Mouse (Mus musculus): ENCODE measurements around the gene Maml3. TPM values are rescaled to one million over a fixed set of nuclear protein-coding genes. Genes with fewer than 3 reads are reported as not detected.

Gene Maml3
- total RNA-seq, 1 experiment: 1.2 TPM

- Histone ChIP-seq H3K27ac (ENCODE audit: insufficient read depth, low read depth, low read length, poor library complexity, severe bottlenecking) (no peak overlapping the region), H3K9ac (ENCODE audit: insufficient read depth, low read depth, low read length, poor library complexity, severe bottlenecking) (no peak overlapping the region), H3K9me3 (ENCODE audit: control insufficient read depth, insufficient read depth, low read depth, low read length) (no peaks in the 10 kb centered on the region), H3K4me1 (ENCODE audit: control insufficient read depth in 2 of 2, insufficient read depth in 2 of 2, low read length in 2 of 2, poor library complexity in 1 of 2) (no peaks in the 10 kb centered on the region), H3K4me3 (ENCODE audit: insufficient read depth in 1 of 2, low read depth in 1 of 2, low read length in 2 of 2, poor library complexity in 1 of 2, severe bottlenecking in 1 of 2) (no peak overlapping the region), H3K36me3 (ENCODE audit: control insufficient read depth, insufficient read depth, low read length, poor library complexity, severe bottlenecking) (no peaks in the 10 kb centered on the region)
- DNase-seq (ENCODE audit: low read depth, low spot score): no peak
- in situ Hi-C loops (cut with MboI; ENCODE audit: low sequenced_read_pairs in 2 of 2, unreplicated experiment in 2 of 2): no loop called here
- TF ChIP-seq MAFK (IDR thresholded peaks at IDR 0.05; ENCODE audit: insufficient read depth, low read depth, low read length) (no peak), ZNF384 (IDR thresholded peaks at IDR 0.05; ENCODE audit: low read depth, low read length) (no peak), ZC3H11A (IDR thresholded peaks at IDR 0.05; ENCODE audit: borderline replicate concordance, low read depth, low read length) (no peak), CHD2 (IDR thresholded peaks at IDR 0.05; ENCODE audit: low read depth, low read length) (no peak)
Measured at GRCm38 (mm10) chr3:52115421-52115820, 10.5 kb upstream of the Maml3 start.

DNA sequence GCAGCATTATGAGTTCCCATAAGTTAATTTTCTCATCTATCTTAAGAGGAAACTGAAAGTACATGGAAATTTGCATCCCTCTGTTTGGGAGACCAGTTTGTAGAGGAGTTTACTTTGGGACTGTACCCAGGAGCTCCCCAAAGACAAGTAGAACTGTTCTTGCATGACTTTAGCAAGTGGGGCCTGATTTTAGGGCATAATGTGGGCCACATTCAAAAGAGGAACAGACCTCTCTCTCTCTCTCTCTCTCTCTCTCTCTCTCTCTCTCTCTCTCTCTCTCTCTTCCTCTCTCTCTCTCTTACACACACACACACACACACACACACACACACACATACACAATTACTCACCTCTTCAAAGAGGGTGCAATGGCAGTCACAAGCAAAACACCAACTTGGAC is 3.2 kb upstream of the Maml3 start:
- no peak for DNase-seq (ENCODE audit: low read depth, low spot score)
- H3K9ac ChIP-seq (ENCODE audit: insufficient read depth, low read depth, low read length, poor library complexity, severe bottlenecking): no peak overlapping the region
- no peaks in the 10 kb centered on the region for H3K36me3 ChIP-seq (ENCODE audit: control insufficient read depth, insufficient read depth, low read length, poor library complexity, severe bottlenecking)
- no peak overlapping the region for H3K4me3 ChIP-seq (ENCODE audit: insufficient read depth in 1 of 2, low read depth in 1 of 2, low read length in 2 of 2, poor library complexity in 1 of 2, severe bottlenecking in 1 of 2)
- H3K4me1 ChIP-seq (ENCODE audit: control insufficient read depth in 2 of 2, insufficient read depth in 2 of 2, low read length in 2 of 2, poor library complexity in 1 of 2): no peaks in the 10 kb centered on the region
- H3K27ac ChIP-seq (ENCODE audit: insufficient read depth, low read depth, low read length, poor library complexity, severe bottlenecking): no peak overlapping the region
- no peak for TF ChIP-seq ZNF384 (IDR thresholded peaks at IDR 0.05; ENCODE audit: low read depth, low read length)
- no peak for TF ChIP-seq MAFK (IDR thresholded peaks at IDR 0.05; ENCODE audit: insufficient read depth, low read depth, low read length)
- no peak for TF ChIP-seq ZC3H11A (IDR thresholded peaks at IDR 0.05; ENCODE audit: borderline replicate concordance, low read depth, low read length)
- TF ChIP-seq CHD2 (IDR thresholded peaks at IDR 0.05; ENCODE audit: low read depth, low read length): no peak
- TF ChIP-seq HCFC1 (IDR thresholded peaks at IDR 0.05; ENCODE audit: borderline replicate concordance, insufficient read depth, low read length): no peak
- no peaks in the 10 kb centered on the region for H3K9me3 ChIP-seq (ENCODE audit: control insufficient read depth, insufficient read depth, low read depth, low read length)
- in situ Hi-C loops (cut with MboI; ENCODE audit: low sequenced_read_pairs in 2 of 2, unreplicated experiment in 2 of 2): no loop called here

DNA sequence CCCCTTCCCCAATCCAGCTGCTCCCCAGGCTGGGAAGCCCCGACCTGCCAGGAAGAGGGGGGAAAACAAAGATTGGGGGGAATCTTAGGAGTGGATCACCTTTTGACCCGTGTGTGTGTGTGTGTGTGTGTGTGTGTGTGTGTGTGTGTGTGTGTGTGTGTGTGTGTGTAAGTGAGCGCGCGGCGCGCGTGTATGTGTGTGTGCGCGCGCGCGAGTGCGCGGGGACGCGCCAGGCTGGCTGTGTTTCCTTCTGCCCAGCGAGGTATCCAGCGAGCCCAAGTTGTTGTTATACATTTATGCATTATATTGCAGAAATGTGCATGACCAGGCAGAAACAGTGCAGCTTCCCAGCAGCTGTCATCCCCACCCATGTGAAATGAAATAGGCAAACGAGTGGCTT is 280 bp upstream of the Maml3 start:
- Histone ChIP-seq H3K4me3 (ENCODE audit: insufficient read depth in 1 of 2, low read depth in 1 of 2, low read length in 2 of 2, poor library complexity in 1 of 2, severe bottlenecking in 1 of 2) (peak overlapping the region; percentile 67 to 83), H3K9me3 (ENCODE audit: control insufficient read depth, insufficient read depth, low read depth, low read length) (no peaks in the 10 kb centered on the region), H3K4me1 (ENCODE audit: control insufficient read depth in 2 of 2, insufficient read depth in 2 of 2, low read length in 2 of 2, poor library complexity in 1 of 2) (no peaks in the 10 kb centered on the region), H3K9ac (ENCODE audit: insufficient read depth, low read depth, low read length, poor library complexity, severe bottlenecking) (no peak overlapping the region), H3K36me3 (ENCODE audit: control insufficient read depth, insufficient read depth, low read length, poor library complexity, severe bottlenecking) (no peaks in the 10 kb centered on the region), H3K27ac (ENCODE audit: insufficient read depth, low read depth, low read length, poor library complexity, severe bottlenecking) (no peak overlapping the region)
- TF ChIP-seq MAFK (IDR thresholded peaks at IDR 0.05; ENCODE audit: insufficient read depth, low read depth, low read length) (no peak), CHD2 (IDR thresholded peaks at IDR 0.05; ENCODE audit: low read depth, low read length) (no peak), ZC3H11A (IDR thresholded peaks at IDR 0.05; ENCODE audit: borderline replicate concordance, low read depth, low read length) (no peak), HCFC1 (IDR thresholded peaks at IDR 0.05; ENCODE audit: borderline replicate concordance, insufficient read depth, low read length) (no peak), ZNF384 (IDR thresholded peaks at IDR 0.05; ENCODE audit: low read depth, low read length) (no peak)
- in situ Hi-C loops (cut with MboI; ENCODE audit: low sequenced_read_pairs in 2 of 2, unreplicated experiment in 2 of 2): no loop called here
- no peak for DNase-seq (ENCODE audit: low read depth, low spot score)

DNA sequence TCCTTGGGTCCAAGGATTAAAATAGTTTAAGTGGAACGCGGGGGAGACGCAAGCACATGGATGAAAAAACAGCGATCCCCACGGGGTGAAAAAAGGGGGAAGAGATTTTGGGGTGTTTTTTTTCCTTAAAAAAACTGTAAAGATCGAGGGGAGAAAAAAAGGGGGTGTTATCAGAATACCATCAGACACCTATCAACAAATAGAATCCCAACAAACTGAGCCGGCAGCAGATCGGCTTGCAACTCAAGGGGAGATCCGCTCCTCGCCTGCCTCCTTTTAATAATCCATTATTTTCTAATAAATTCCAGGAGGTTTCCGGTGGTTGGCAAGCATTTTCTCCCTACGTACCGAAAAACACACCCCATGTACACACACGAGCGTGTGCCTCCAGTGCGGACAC is 668 bp downstream of the Maml3 start:
- H3K4me3 ChIP-seq (ENCODE audit: insufficient read depth in 1 of 2, low read depth in 1 of 2, low read length in 2 of 2, poor library complexity in 1 of 2, severe bottlenecking in 1 of 2): peak overlapping the region; percentile 67 to 83
- in situ Hi-C loops (cut with MboI; ENCODE audit: low sequenced_read_pairs in 2 of 2, unreplicated experiment in 2 of 2): no loop called here
- no peak for DNase-seq (ENCODE audit: low read depth, low spot score)
- no peaks in the 10 kb centered on the region for H3K36me3 ChIP-seq (ENCODE audit: control insufficient read depth, insufficient read depth, low read length, poor library complexity, severe bottlenecking)
- H3K9me3 ChIP-seq (ENCODE audit: control insufficient read depth, insufficient read depth, low read depth, low read length): no peaks in the 10 kb centered on the region
- H3K9ac ChIP-seq (ENCODE audit: insufficient read depth, low read depth, low read length, poor library complexity, severe bottlenecking): peak overlapping the region; percentile 18; the same call in 1 of the 2 replicates
- no peak overlapping the region for H3K27ac ChIP-seq (ENCODE audit: insufficient read depth, low read depth, low read length, poor library complexity, severe bottlenecking)
- no peak for TF ChIP-seq HCFC1 (IDR thresholded peaks at IDR 0.05; ENCODE audit: borderline replicate concordance, insufficient read depth, low read length)
- no peak for TF ChIP-seq ZNF384 (IDR thresholded peaks at IDR 0.05; ENCODE audit: low read depth, low read length)
- no peak for TF ChIP-seq CHD2 (IDR thresholded peaks at IDR 0.05; ENCODE audit: low read depth, low read length)
- no peak for TF ChIP-seq ZC3H11A (IDR thresholded peaks at IDR 0.05; ENCODE audit: borderline replicate concordance, low read depth, low read length)
- no peak for TF ChIP-seq MAFK (IDR thresholded peaks at IDR 0.05; ENCODE audit: insufficient read depth, low read depth, low read length)
- no peaks in the 10 kb centered on the region for H3K4me1 ChIP-seq (ENCODE audit: control insufficient read depth in 2 of 2, insufficient read depth in 2 of 2, low read length in 2 of 2, poor library complexity in 1 of 2)

All from ES-E14 (cell line).